Mouse (Mus musculus) olfactory bulb, adult 2 months (tissue): Measurements from ENCODE around the gene Oxnad1. TPM values are rescaled to one million over a fixed set of nuclear protein-coding genes. Genes with fewer than 3 reads are reported as not detected.
"Not testable (repeated sequence)": the region's sequence is repeated elsewhere in the genome, so short reads cannot be mapped to it uniquely, and the experiment has no call there.

Source experiments
- H3K27ac ChIP-seq: fragments of 200-500 bp; 2 replicates; pipeline ENCODE4 v1.5.1; 2012; ENCODE audit warnings: low read depth, low read length; ENCODE audit not compliant: insufficient read depth
- H3K4me1 ChIP-seq: fragments of 200-500 bp; 2 replicates; pipeline ENCODE4 v1.6.1; 2012; ENCODE audit warnings: low read length; ENCODE audit not compliant: control insufficient read depth, insufficient read depth
- H3K4me3 ChIP-seq: fragments of 200-500 bp; 2 replicates; pipeline ENCODE4 v1.5.1; 2012; ENCODE audit warnings: mild to moderate bottlenecking, low read depth, low read length, moderate library complexity; ENCODE audit not compliant: insufficient read depth
- CTCF ChIP-seq: fragments of 200-500 bp; IDR thresholded peaks from 2 replicates; pipeline ENCODE4 v1.5.1; 2012; ENCODE audit warnings: low read depth, mild to moderate bottlenecking, low read length, moderate library complexity; ENCODE audit not compliant: insufficient read depth
- POLR2A ChIP-seq: fragments of 200-500 bp; IDR thresholded peaks from 2 replicates; pipeline ENCODE4 v1.6.1; 2012; ENCODE audit warnings: mild to moderate bottlenecking, low read depth, low read length, moderate library complexity; ENCODE audit not compliant: insufficient read depth
- WGBS: fragments of 180-500 bp; shearing (Covaris S2); methylation state at CpG from one replicate; pipeline ENCODE4 v1.1.7; 2018; 5-methylcytosine and 5-hydroxymethylcytosine counted together
- polyA plus RNA-seq: library from polyadenylated mRNA; stranded (reverse); fragments of >200 nt; gene quantifications from 2 replicates; pipeline ENCODE4 v1.2.4, GENCODE M21; 2012; ENCODE audit warnings: low replicate concordance; ENCODE audit not compliant: missing spikeins, insufficient read depth, insufficient read length

Oxnad1 gene
- polyA plus RNA-seq, 1 experiment: not detected

DNA sequence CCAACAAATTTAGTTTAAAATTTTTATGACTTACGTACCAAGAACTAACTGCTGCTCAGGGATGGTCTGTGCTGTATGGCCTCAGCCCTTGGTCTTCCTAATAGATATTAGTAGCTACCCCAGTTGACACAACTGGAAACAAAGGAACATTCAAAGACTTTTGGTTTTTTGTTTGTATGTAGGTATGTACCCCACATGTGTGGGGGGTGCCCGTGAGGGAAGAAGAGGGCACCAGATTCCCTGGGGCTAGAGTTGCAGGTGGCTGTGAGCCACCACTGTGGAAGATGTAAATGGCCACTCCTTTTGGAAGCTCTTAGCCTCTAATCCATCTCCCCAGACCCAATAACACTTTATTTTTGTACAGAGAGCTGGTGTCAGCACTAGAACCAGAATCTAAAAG, 1.7 kb upstream of the Oxnad1 start:
- Histone ChIP-seq H3K27ac (no peak overlapping the region), H3K4me1 (peaks cover 2% of the 10 kb centered on the region; the same call in 1 of the 2 replicates), H3K4me3 (no peak overlapping the region)
- TF ChIP-seq CTCF (no peak), POLR2A (no peak)
- 94% methylated on average over 2 of the region's 2 CpGs for WGBS

DNA sequence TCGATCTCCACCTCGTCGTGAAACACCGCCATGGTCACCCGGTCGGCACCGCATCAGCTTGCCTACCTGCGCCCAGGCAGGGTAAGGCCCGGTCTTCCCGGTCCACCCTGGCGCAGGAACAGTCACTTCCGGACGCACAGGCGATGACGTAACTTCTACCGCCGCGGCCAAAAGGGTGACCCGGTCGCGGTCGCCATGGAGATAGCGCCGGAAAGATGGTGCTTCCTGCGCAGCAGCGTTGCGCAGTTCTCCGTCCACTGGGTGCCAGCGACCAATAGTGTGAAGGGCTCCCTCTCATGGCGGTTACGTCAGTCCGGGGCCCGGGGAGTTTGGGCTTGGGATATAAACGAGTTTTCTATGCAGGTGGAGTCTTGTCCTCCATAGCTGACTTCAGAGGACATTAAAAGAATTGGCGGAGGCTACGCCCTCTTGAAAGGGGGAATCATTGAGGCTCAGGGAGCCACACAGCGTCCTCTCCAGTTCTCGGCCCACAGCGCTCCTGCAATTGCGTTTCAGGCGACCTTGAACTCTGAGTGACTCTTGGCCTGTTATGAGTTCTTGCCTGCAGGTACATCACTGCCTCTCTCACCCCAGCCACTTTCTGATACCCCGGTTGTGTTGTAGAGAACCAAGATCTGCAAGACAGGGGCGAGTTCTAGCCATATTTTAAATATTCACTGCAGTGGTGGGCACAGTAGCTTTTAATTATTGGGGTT, 470 bp downstream of the Oxnad1 start, which contains the start of gene Dph3:
Dph3 (minus strand) TSS at position 244 of the 716 bp plus-strand sequence.
- under 1% methylated on average over 43 of the region's 43 CpGs for WGBS
- Histone ChIP-seq H3K4me1 (peaks cover 2% of the 10 kb centered on the region; the same call in 1 of the 2 replicates), H3K27ac (peak within 1 kb of the TSS; percentile 73), H3K4me3 (peak within 1 kb of the TSS; percentile 71)
- TF ChIP-seq CTCF (no peak), POLR2A (peak; percentile 82)

DNA sequence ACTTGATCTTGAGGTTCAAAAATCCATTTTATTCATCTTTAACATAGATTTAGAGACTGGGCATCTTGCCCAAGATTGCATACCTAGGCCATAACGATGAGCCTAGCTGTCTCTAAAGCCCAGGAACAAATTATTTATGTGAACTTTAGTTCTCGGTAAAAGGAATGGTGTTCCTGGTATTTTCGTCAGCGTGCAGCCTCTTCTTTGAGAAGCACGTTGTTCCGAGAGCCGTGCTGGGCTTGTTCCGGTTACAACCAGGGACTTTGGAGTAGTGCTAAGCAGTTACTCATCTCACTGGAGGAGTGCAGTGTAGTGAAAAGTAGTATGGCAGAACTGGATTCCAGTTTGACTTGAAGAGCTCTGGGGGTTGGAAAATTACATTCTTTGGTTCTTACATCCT, 1.1 kb downstream of the Oxnad1 start:
- TF ChIP-seq POLR2A: no peak
- TF ChIP-seq CTCF: no peak
- no peak overlapping the region for H3K27ac ChIP-seq
- 6% methylated on average over 8 of the region's 8 CpGs for WGBS

DNA sequence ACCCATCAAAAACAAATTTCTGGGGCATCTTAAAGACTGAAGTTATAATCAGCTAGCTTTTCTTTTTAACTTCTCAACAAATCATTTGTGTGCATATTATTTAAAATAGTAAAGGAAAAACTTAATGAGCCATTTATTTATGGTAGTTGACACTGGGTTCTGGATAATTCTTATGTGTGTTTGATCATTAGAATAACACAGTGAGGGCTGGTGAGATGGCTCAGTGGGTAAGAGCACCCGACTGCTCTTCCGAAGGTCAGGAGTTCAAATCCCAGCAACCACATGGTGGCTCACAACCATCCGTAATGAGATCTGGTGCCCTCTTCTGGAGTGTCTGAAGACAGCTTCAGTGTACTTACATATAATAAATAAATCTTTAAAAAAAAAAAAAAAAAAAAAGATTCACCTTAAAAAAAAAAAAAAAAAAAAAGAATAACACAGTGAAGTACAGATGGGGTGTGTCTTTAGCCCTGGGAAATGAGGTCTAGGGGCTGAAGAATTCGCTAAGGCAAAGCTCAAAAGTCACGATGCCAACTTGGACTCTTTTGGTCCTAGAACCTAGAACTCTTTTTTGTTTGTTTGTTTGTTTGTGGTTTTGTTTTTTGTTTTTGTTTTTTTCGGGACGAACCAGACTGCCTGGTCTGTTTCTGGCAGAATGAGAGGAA, 2.5 kb downstream of the Oxnad1 start:
- not testable (repeated sequence) for H3K27ac ChIP-seq, H3K4me1 ChIP-seq, H3K4me3 ChIP-seq
- WGBS: 91% methylated on average over 7 of the region's 7 CpGs

More for the DNA sequence above, 1.1 kb downstream of the Oxnad1 start:
- Histone ChIP-seq H3K4me1 (peaks cover 2% of the 10 kb centered on the region; the same call in 1 of the 2 replicates), H3K4me3 (peak overlapping the region; percentile 42)

DNA sequence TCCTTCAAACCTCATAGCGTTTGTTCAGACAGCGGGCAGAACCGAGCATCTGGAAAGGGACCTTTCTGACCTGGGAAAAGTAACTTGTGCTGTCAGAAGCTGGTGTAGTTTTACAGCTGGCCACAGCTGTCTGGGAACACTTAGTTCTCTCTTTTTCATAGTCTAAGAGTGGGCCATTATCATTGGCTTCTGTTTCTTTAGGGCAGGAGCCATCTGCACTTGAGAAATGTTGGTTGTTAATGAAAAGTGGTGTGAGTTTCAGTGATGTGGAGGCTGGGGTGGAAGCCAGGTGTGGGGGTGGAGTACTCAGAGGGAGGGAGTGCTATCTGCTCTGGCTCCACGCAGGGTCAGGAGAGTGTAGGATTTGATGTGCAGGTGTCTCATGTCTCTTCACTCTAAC, 6.0 kb downstream of the Oxnad1 start:
- peaks cover 2% of the 10 kb centered on the region; the same call in 1 of the 2 replicates for H3K4me1 ChIP-seq
- TF ChIP-seq POLR2A: no peak
- no peak for TF ChIP-seq CTCF
- H3K27ac ChIP-seq: no peak overlapping the region
- WGBS: 86% methylated on average over 4 of the region's 4 CpGs
- H3K4me3 ChIP-seq: no peak overlapping the region

DNA sequence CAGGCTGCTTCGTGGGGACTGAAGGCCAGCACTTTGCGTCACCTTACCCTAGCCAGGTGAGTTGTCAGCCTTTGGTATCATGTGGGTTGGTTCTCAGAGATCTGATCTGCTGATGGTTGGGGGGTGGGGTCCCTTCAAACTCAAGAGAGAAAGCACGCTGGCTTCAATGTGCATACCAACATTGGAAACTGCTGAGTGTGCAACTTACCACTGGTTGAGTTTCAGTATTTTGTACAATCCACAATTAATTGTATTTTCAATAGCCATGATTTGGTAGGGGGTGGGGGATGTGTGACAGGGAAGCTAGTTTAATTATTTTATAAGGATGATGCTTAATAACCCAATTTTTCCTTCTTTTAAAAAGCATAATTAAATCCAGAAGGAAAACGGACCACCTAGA, 6.5 kb downstream of the Oxnad1 start:
- H3K4me1 ChIP-seq: peaks cover 2% of the 10 kb centered on the region; the same call in 1 of the 2 replicates
- 92% methylated on average over 4 of the region's 4 CpGs for WGBS
- no peak for TF ChIP-seq CTCF
- TF ChIP-seq POLR2A: no peak
- H3K27ac ChIP-seq: no peak overlapping the region
- H3K4me3 ChIP-seq: no peak overlapping the region

DNA sequence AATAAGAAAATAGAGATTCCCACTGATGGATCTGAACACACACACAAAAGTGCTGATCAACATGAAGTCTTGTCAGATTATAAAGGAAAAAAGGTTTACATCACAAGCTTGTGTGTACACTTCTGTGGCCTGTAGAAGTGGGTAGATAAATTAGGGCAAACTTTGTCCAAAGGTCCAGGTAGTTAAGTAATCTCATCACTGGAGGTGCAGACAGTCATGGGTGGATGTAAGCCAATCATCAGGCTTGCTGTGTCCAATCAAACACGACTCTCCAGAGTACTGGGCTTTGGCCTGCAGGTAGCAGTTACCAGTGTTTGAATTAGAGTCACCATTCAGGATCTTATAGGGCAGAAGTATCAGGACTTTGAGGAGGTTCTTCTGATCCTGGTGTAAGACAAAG, 7.8 kb downstream of the Oxnad1 start:
- Histone ChIP-seq H3K4me1 (no peaks in the 10 kb centered on the region), H3K27ac (no peak overlapping the region), H3K4me3 (no peak overlapping the region)
- TF ChIP-seq CTCF: no peak
- no peak for TF ChIP-seq POLR2A
- WGBS: 83% methylated on average over 1 of the region's 1 CpGs

DNA sequence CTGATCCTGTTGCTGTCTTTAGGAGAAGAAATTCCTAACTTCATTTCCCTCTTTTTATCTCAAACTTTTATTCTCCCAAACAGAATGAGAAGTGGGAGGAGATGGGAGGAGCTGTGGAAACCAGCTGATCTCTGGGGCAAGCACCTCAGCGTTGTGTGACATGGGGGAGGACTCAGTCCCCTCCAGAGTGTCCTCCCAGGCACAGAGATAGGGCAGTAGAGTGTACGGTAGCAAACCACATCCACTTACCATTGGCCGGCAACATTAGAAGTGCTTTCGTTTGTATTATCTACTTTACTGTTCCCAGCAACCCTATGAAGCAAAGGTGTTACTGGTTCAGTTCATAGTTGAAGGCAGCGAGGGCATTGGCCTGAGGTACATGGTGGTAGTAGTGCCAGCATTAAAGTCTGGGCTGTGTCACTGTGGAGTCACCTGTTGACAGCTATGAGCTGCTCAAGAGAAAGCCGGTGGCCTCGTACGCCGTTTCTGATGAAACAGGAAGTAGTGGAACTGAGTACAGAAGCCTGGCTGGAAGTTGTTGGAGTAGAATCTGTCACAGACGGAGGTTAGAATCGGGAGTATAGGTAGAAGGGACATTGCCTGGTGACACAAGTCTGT, 8.4 kb downstream of the Oxnad1 start:
- TF ChIP-seq CTCF (no peak), POLR2A (no peak)
- 89% methylated on average over 11 of the region's 11 CpGs for WGBS
- Histone ChIP-seq H3K4me1 (no peaks in the 10 kb centered on the region), H3K27ac (no peak overlapping the region), H3K4me3 (no peak overlapping the region)

DNA sequence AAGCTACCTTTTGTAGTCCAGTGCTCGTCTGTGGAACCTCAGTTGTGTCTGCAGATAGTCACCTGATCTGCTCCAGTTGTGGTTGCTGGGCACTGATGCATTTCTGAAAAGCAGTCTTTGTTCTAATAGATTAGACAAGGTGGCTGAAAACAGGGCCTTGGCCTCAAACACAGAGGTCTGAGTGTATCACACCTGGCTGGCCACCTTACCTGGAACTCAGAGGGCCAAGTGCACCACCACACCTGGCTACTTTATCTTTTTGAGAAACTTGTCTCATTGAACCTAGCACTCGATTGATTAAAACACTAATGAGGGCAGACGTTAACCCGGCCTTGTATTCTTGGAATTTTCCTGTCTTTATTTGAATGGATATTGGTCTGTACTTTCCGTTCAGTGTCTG, 10.5 kb downstream of the Oxnad1 start:
- WGBS: 77% methylated on average over 5 of the region's 5 CpGs

More for the DNA sequence above, 10.5 kb downstream of the Oxnad1 start:
- TF ChIP-seq CTCF (no peak), POLR2A (no peak)
- Histone ChIP-seq H3K4me3 (no peak overlapping the region), H3K4me1 (no peaks in the 10 kb centered on the region), H3K27ac (no peak overlapping the region)
